Mouse (Mus musculus) ES-Bruce4 (cell line): ENCODE data around the gene Ccdc9.

Experiments
- CTCF ChIP-seq: IDR thresholded peaks from one replicate; pipeline ENCODE4 v1.8.1; 2011; ENCODE audit warnings: low read depth, low read length
- POLR2A ChIP-seq: IDR thresholded peaks from one replicate; pipeline ENCODE4 v1.8.1; 2011; ENCODE audit warnings: low read length; ENCODE audit not compliant: insufficient read depth

DNA sequence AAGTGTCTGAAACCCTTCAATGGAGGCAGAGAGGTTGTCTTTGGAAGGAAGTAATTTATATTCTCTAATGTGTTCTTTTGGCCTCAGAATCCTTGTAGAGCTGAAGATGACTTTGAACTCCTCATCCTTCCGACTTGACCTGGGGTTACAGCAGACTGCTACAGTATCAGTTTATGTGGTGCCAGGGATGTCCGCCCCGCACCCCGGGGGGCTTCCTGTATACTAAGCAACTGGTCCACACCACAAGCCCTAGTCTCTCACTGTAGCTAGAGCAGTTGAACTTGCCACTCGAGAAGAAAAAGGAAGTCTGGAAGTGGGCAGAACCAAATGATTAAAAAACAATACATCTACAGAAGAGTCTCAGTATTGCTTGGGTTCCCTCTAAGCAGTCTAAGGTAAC lies 22.8 kb downstream of the Ccdc9 start:
- TF ChIP-seq CTCF = no peak
- no peak for TF ChIP-seq POLR2A
